In the genomic region with DNA sequence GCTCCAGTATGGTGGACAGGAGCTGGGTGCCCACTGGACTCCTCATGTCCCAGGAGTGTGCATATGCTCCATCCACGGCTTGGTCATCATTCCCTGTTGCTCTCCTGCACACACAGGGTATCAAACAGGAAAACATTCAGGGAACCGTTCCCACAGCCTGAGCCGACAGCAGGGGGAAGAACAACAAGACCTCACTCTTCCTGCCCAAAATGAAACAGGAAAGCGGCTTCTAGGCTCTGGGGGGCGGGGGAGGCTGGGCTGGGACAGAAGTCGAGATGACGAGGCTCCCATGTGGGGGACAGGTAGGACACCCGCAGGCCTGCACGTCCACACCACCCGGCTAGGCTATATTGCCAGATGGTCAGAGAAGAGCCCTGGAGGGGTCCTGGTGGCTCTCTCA, we compare ENCODE assay signal across 11 mouse cellular contexts. TPM values are rescaled to one million over a fixed set of nuclear protein-coding genes. Genes with fewer than 3 reads are reported as not detected.
DNase-seq lines count a peak whose midpoint lies in the region; ATAC-seq and TF ChIP-seq lines count a peak whose summit lies in the region.
"Had no signal": no experiment of that assay in that cellular context is flagged by ENCODE, and none has a peak within 500 bp of the region (broad histone marks: within the 10 kb centered on the region; RNA-seq: fewer than 3 reads in every experiment).

No protein-coding gene starts in this region.

- no peaks in the 10 kb centered on the region for H3K36me3 ChIP-seq in midbrain, embryonic 10.5 days
- H3K36me3 ChIP-seq in midbrain, embryonic 13.5 days: no peaks in the 10 kb centered on the region
- no peaks in the 10 kb centered on the region for H3K36me3 ChIP-seq in stomach, embryonic 16.5 days (ENCODE audit: control insufficient read depth, insufficient read depth, low read length)
- H3K36me3 ChIP-seq: limb, embryonic 12.5 days; neural tube, embryonic 12.5 days had no signal

- no peak overlapping the region for H3K4me2 ChIP-seq in midbrain, embryonic 13.5 days (replicated peaks)
- H3K4me2 ChIP-seq in stomach, embryonic 16.5 days (ENCODE audit: low read depth, low read length): no peak overlapping the region

- no peak overlapping the region for H3K9ac ChIP-seq in midbrain, embryonic 13.5 days (replicated peaks)
- no peak overlapping the region for H3K9ac ChIP-seq in stomach, embryonic 16.5 days (ENCODE audit: low read length)
- H3K9ac ChIP-seq: limb, embryonic 12.5 days; neural tube, embryonic 12.5 days had no signal

- peaks cover 56% of the 10 kb centered on the region for H3K27me3 ChIP-seq in midbrain, embryonic 10.5 days (ENCODE audit: low read depth, poor library complexity, severe bottlenecking)
- peaks cover 37% of the 10 kb centered on the region for H3K27me3 ChIP-seq in midbrain, embryonic 13.5 days
- H3K27me3 ChIP-seq in stomach, embryonic 16.5 days (ENCODE audit: control insufficient read depth, insufficient read depth, low read length): no peaks in the 10 kb centered on the region

- peak overlapping the region; percentile 88 for H3K27ac ChIP-seq in gastrocnemius, adult 2 months
- 0 out of 2 replicates have a peak overlapping the region, but pooled peaks have one; percentile 13 for H3K27ac ChIP-seq in midbrain, embryonic 10.5 days (replicated peaks)
- H3K27ac ChIP-seq in midbrain, embryonic 13.5 days: no peak overlapping the region
- H3K27ac ChIP-seq in stomach, embryonic 16.5 days (ENCODE audit: low read length): peak overlapping the region; percentile 25; the same call in 1 of the 2 replicates
- H3K27ac ChIP-seq: limb, embryonic 12.5 days; neural tube, embryonic 12.5 days had no signal

- H3K9me3 ChIP-seq in midbrain, embryonic 10.5 days (replicated peaks): no peaks in the 10 kb centered on the region
- no peaks in the 10 kb centered on the region for H3K9me3 ChIP-seq in midbrain, embryonic 13.5 days
- no peaks in the 10 kb centered on the region for H3K9me3 ChIP-seq in stomach, embryonic 16.5 days (replicated peaks; ENCODE audit: control insufficient read depth, low read length)
- H3K9me3 ChIP-seq: limb, embryonic 12.5 days; neural tube, embryonic 12.5 days had no signal

- intact Hi-C loops in gastrocnemius, adult 2 months (cut with DNase I): no loop called here
- intact Hi-C loops in gastrocnemius, postnatal 36 days (cut with DNase I): loop anchor here (2.0 kb wide), 1 partner anchor 36 kb away; no protein-coding TSS in a partner anchor

- DNase-seq in gastrocnemius, adult 2 months: peak; percentile 44
- no peak for DNase-seq in gastrocnemius, postnatal 36 days
- no peak for DNase-seq in midbrain, embryonic 10.5 days (ENCODE audit: low spot score)
- DNase-seq in induced T-regulatory cell, adult 2 months (ENCODE audit: low read depth): peak; percentile 27
- DNase-seq in frontal cortex, postnatal 25 days (ENCODE audit: low spot score in 2 of 2): no peak
- no peak for DNase-seq in natural killer cell, adult 2 months (ENCODE audit: low spot score in 2 of 2)
- DNase-seq: gastrocnemius, postnatal 14 days had no signal

- H3K4me3 ChIP-seq in gastrocnemius, adult 2 months: peak overlapping the region; percentile 83
- H3K4me3 ChIP-seq in midbrain, embryonic 10.5 days: no peak overlapping the region
- H3K4me3 ChIP-seq in midbrain, embryonic 13.5 days (replicated peaks): no peak overlapping the region
- no peak overlapping the region for H3K4me3 ChIP-seq in stomach, embryonic 16.5 days (replicated peaks; ENCODE audit: low read length)
- H3K4me3 ChIP-seq: neural tube, embryonic 12.5 days had no signal

- no peak for TF ChIP-seq CTCF in gastrocnemius, adult 2 months (IDR thresholded peaks at IDR 0.05)

- no peak for ATAC-seq in midbrain, embryonic 13.5 days
- ATAC-seq in stomach, embryonic 16.5 days (ENCODE audit: insufficient read depth, low FRiP score): no peak

- peaks cover 24% of the 10 kb centered on the region for H3K4me1 ChIP-seq in midbrain, embryonic 10.5 days
- H3K4me1 ChIP-seq in midbrain, embryonic 13.5 days (replicated peaks): 0 out of 2 replicates have a peak, but pooled peaks cover 5% of the 10 kb centered on the region
- peaks cover 4% of the 10 kb centered on the region; the same call in 1 of the 2 replicates for H3K4me1 ChIP-seq in stomach, embryonic 16.5 days (ENCODE audit: control insufficient read depth, insufficient read depth, low read length)

- 75% methylated on average over 10 of the region's 10 CpGs for WGBS in midbrain, embryonic 10.5 days
- WGBS in midbrain, embryonic 13.5 days: 69% methylated on average over 10 of the region's 10 CpGs
- 71% methylated on average over 10 of the region's 10 CpGs for WGBS in stomach, embryonic 16.5 days

RNA-seq across cellular contexts. Expression of gene Dll4, which starts 10.9 kb away (rescaled TPM):
- 1 to 10 TPM; 3.8 to 4.8 TPM for total RNA-seq in gastrocnemius, adult 2 months (2021)
- total RNA-seq in gastrocnemius, postnatal 36 days (2021): 1 to 10 TPM; 5.1 to 5.5 TPM
- 5.7 TPM in 2 replicates for polyA plus RNA-seq in midbrain, embryonic 10.5 days (2016; fragmentation: Nextera tagmentation; extraction: Ambion mirVana)
- polyA plus RNA-seq in midbrain, embryonic 13.5 days (2015; fragmentation: Nextera tagmentation; extraction: Ambion mirVana): 5.4 and 5.9 TPM in 2 replicates
- 6.8 and 8.2 TPM in 2 replicates for polyA plus RNA-seq in stomach, embryonic 16.5 days (2015; fragmentation: Nextera tagmentation; extraction: Ambion mirVana)

RNA-seq across cellular contexts. Expression of gene Chac1, which starts 14.6 kb away (rescaled TPM):
- 10 to 100 TPM; 30.1 to 90.4 TPM for total RNA-seq in gastrocnemius, adult 2 months (2021)
- 10 to 100 TPM; 40.1 to 82.4 TPM for total RNA-seq in gastrocnemius, postnatal 36 days (2021)
- 0.78 and 0.95 TPM in 2 replicates for polyA plus RNA-seq in midbrain, embryonic 10.5 days (2016; fragmentation: Nextera tagmentation; extraction: Ambion mirVana)
- 4.0 and 4.3 TPM in 2 replicates for polyA plus RNA-seq in midbrain, embryonic 13.5 days (2015; fragmentation: Nextera tagmentation; extraction: Ambion mirVana)
- 1.5 and 2.4 TPM in 2 replicates for polyA plus RNA-seq in stomach, embryonic 16.5 days (2015; fragmentation: Nextera tagmentation; extraction: Ambion mirVana)

RNA-seq across cellular contexts. Expression of gene Vps18, which starts 47.9 kb away (rescaled TPM):
- total RNA-seq in gastrocnemius, adult 2 months (2021): 10 to 100 TPM; 10.9 to 11.7 TPM
- total RNA-seq in gastrocnemius, postnatal 36 days (2021): 1 to 10 TPM; 9.0 to 9.2 TPM
- polyA plus RNA-seq in midbrain, embryonic 10.5 days (2016; fragmentation: Nextera tagmentation; extraction: Ambion mirVana): 23.1 and 27.5 TPM in 2 replicates
- 26.0 and 26.3 TPM in 2 replicates for polyA plus RNA-seq in midbrain, embryonic 13.5 days (2015; fragmentation: Nextera tagmentation; extraction: Ambion mirVana)
- 17.5 and 19.8 TPM in 2 replicates for polyA plus RNA-seq in stomach, embryonic 16.5 days (2015; fragmentation: Nextera tagmentation; extraction: Ambion mirVana)

Comparison
In these comparisons a context has a peak if more than half of its experiments do, and no peak if none do; other contexts are left out.
1. DNase-seq: peak in gastrocnemius, adult 2 months (single experiment) and induced T-regulatory cell, adult 2 months (single experiment); none in gastrocnemius, postnatal 36 days (0 of 2), midbrain, embryonic 10.5 days (single experiment), frontal cortex, postnatal 25 days (0 of 2) and natural killer cell, adult 2 months (0 of 2).